Mouse (Mus musculus) gonadal fat pad, adult 2 months (tissue): ENCODE measurements around the gene Tet3. TPM values are rescaled to one million over a fixed set of nuclear protein-coding genes. Genes with fewer than 3 reads are reported as not detected.

Source experiments
- DNase-seq: peaks from one replicate; pipeline ENCODE4 v3.0.0-alpha.2; 2012; ENCODE audit warnings: low read depth
- polyA plus RNA-seq: library from polyadenylated mRNA; depleted of rRNA; stranded (reverse); fragments of >200 nt; gene quantifications from 2 replicates; pipeline ENCODE4 v1.2.3, GENCODE M21; 2012

The Tet3 gene
- polyA plus RNA-seq, 1 experiment, result 10.6 TPM

GRCm38 (mm10) chr6:83478628-83479027 lies 19.7 kb upstream of the Tet3 start:
- no peak for DNase-seq

- no peak for DNase-seq
Observed at GRCm38 (mm10) chr6:83478217-83478616, 19.3 kb upstream of the Tet3 start.

GRCm38 (mm10) chr6:83475431-83475830 lies 16.5 kb upstream of the Tet3 start:
- no peak for DNase-seq

- DNase-seq, result no peak
Observed at GRCm38 (mm10) chr6:83473240-83473639, 14.4 kb upstream of the Tet3 start.

- DNase-seq, result no peak
Observed at GRCm38 (mm10) chr6:83471739-83472138, 12.9 kb upstream of the Tet3 start.

GRCm38 (mm10) chr6:83464011-83464410 lies 5.1 kb upstream of the Tet3 start:
- no peak for DNase-seq

GRCm38 (mm10) chr6:83456984-83457810 lies 1.7 kb downstream of the Tet3 start:
- DNase-seq, result peak; percentile 98

GRCm38 (mm10) chr6:83456131-83456983 lies 2.5 kb downstream of the Tet3 start:
- no peak for DNase-seq

GRCm38 (mm10) chr6:83455328-83456130 lies 3.4 kb downstream of the Tet3 start:
- DNase-seq, result no peak

GRCm38 (mm10) chr6:83453706-83454105 lies 5.2 kb downstream of the Tet3 start:
- DNase-seq, result no peak

GRCm38 (mm10) chr6:83450451-83451303 lies 8.2 kb downstream of the Tet3 start:
- no peak for DNase-seq

- no peak for DNase-seq
Observed at GRCm38 (mm10) chr6:83449440-83449839, 9.4 kb downstream of the Tet3 start.

GRCm38 (mm10) chr6:83448911-83449310 lies 10.0 kb downstream of the Tet3 start:
- DNase-seq, result no peak

GRCm38 (mm10) chr6:83447031-83447430 lies 11.9 kb downstream of the Tet3 start:
- DNase-seq, result no peak

GRCm38 (mm10) chr6:83445796-83446195 lies 13.1 kb downstream of the Tet3 start:
- no peak for DNase-seq

GRCm38 (mm10) chr6:83443441-83444340 lies 15.2 kb downstream of the Tet3 start:
- no peak for DNase-seq

- DNase-seq, result no peak
Observed at GRCm38 (mm10) chr6:83442639-83443038, 16.2 kb downstream of the Tet3 start.

- no peak for DNase-seq
Observed at GRCm38 (mm10) chr6:83441259-83442061, 17.4 kb downstream of the Tet3 start.
